Mouse (Mus musculus) ZHBTc4 (cell line): ENCODE results near the gene Fcho2.
A peak's percentile ranks its signal among the peaks of the same experiment; 100 is the strongest.
"Not testable (repeated sequence)": the region's sequence is repeated elsewhere in the genome, so short reads cannot be mapped to it uniquely, and the experiment has no call there.

Source experiments
- DNase-seq: peaks from one replicate; pipeline ENCODE4 v3.0.0-alpha.2; 2011; ENCODE audit warnings: low read depth, low spot score

The Fcho2 gene

GRCm38 (mm10) chr13:98815147-98815785 is at the start of gene Fcho2:
Gene Fcho2 (minus strand): TSS chr13:98815449.
- peak; percentile 99 for DNase-seq

DNA sequence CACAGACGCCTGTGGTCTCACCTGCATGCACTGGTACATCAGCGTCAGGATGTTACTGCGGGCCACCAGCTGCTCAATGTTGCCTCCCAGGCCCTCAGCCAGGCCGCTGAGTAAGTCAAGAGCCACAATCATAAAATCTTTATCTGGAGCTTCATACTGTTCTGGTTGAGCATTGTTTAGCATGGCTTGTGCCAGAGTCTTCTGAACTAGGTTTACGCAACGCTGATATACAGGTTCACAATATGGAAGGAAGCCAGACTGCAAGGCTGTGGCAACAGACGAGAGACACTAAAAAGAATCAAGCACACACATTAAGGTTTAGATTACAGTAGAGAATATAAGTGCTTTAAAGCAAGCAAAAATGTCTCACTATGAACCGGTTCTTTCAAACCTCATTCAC is 40.0 kb upstream of the Fcho2 start:
- DNase-seq = no peak

DNA sequence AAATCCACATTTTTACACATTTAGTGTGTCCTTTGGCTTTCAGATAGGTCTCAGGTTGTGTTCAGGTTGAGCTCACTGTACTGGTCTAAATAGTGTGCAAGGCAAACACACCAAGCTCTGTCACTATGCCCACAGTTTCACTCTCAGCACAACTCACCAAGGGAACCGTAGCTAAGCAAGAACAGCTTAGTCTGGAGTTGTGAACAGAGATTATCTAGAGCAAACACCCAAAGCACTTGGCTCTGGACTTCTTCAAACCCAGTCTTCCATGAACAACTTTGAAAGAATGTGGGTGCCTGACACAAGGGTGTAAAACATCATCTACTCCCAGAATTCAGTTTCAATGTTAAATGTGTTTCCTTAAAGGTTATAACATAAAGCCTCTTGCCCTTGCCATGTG is 30.5 kb upstream of the Fcho2 start:
- no peak for DNase-seq

DNA sequence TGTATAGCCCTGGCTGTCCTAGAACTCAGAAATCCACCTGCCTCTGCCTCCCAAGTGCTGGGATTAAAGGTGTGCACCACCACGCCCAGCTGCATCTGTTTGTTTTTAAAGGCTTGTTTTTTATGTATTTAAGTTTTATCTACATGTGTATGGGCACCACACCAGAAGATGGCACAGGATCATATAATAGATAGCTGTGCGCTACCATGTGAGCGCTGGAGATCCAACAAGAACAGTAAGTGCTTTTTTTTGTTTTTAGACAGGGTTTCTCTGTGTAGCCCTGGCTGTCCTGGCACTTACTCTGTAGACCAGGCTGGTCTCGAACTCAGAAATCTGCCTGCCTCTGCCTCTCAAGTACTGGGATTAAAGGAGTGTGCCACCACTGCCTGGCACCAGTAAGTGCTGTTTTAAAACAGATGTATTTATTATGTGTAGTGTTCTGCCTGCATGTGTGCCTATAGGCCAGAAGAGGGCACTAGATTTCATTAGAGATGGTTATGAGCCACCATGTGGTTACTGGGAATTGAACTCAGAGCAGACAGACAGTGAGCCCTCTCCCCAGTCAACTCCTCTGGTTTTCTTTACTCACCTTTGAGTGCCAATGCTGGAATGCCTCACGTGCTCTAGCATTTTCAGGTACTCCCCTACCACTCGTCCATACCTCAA is 21.3 kb upstream of the Fcho2 start:
- peak; percentile 62 for DNase-seq

DNA sequence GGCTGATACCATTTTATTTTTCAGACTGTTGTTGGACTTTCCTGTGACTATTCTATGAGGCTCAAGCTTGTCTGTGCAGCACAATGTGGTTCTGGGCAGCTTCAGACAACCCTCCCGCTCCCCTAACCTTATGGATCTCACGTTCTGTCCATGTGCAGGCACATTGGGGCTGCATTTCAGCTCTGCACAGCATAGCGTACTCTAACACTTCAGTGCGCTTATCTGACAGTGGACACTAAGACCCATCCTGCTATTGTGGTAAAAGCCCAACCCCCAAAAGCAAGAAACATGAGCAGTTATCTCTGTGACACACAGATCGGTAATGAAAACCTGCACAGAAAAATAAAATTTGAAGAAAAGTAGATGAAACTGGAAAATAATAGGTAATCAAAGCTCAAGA is 20.5 kb upstream of the Fcho2 start:
- no peak for DNase-seq

DNA sequence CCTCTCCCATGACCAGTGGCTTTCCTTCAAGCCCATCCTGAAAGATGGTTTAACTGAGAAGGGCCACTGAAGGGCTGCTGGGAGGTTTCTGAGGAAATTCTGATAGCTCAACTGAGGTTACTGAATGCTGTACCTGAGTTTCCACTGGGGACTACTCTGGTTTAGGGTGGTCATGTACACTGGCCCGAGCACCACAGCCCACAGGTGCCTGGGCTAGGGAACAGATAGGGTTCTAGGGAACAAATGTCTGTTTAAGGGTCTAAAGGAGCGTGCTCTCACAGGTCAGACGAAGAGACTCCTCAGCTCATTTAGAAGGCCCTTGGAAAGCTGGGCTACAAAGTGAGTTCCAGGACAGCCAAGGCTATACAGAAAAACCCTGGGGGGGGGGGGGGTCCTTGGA is 19.5 kb upstream of the Fcho2 start:
- DNase-seq = no peak

DNA sequence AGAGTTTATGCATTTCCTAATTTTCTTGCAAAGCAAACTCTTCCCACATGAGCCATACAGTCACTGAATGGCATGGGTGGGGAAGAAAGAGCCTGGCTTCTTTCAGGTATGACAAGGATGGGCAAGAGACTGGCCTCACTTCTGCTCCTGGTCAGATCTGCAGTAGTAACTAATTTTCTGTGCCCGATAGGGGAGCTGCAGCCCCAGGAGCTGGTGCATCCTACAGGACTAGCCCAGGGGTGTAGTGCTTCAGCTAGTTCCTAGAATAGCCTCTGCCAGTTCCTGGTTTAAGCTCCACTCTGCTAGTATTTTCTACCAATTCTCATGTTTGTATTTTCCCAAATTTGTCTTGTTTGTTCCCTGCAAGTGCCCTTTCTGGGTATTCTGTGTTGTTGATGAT is 18.9 kb upstream of the Fcho2 start:
- peak; percentile 49 for DNase-seq

DNA sequence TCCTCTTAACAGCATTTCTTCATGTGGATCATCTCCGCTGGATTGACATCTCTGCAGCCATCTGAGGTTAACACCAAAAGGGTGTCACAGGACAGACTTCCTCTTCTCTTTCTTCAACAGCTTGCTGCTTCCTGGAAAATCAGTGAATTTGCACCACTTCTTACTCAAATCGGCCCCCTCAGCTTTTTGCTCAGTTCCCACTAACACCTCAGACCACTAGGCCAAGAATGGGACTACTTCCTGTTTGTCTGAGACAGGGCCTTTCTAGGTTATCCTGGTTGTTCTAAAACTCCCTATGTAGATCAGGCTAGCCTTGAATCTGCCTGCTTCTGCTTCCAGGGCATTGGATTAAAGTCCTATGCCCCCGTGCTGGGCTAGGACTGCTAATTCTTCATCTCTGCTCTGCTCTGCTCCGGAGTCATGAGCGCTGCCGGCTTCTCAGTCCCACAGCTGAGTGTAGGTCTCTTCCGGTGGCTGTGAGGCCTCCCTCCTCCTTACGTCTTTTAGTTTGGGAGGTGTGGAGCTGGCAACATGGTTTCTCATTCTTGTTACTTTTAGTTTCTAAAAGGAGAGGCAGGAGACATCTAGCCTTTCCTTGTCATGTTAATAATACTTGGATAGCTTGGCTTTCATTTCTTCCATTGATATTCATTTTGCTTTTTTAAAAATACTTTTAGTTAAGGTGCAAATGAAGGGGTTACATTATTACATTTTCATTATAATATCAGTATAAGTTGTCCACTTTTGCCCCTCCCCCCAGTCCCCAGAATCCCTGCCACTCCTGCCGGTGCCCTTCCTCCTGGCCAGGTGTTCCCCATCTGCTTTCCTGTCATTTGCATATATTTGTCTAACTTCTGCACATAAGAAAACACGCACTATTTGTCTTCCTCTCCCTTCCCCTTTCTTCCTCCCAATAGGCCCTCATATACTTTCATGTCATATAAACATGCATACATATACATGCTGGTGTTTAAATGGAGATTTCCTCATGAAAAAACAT is 17.5 kb upstream of the Fcho2 start:
- DNase-seq = peak; percentile 59

DNA sequence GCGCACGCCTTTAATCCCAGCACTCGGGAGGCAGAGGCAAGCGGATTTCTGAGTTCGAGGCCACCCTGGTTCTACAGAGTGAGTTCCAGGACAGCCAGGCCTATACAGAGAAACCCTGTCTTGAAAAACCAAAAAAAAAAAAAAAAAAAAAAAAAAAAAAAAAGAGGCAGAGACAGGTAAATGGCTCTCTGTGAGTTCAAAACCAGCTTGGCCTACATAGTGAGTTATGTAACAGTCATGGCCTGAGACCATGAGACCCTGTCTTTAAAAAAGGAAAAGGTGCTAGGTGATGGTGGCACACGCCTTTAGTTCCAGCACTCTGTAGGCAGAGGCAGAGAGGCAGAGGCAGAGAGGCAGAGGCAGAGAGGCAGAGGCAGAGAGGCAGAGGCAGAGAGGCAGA is 13.8 kb upstream of the Fcho2 start:
- DNase-seq = not testable (repeated sequence)

GRCm38 (mm10) chr13:98825574-98825973 is 10.3 kb upstream of the Fcho2 start:
- DNase-seq = no peak

DNA sequence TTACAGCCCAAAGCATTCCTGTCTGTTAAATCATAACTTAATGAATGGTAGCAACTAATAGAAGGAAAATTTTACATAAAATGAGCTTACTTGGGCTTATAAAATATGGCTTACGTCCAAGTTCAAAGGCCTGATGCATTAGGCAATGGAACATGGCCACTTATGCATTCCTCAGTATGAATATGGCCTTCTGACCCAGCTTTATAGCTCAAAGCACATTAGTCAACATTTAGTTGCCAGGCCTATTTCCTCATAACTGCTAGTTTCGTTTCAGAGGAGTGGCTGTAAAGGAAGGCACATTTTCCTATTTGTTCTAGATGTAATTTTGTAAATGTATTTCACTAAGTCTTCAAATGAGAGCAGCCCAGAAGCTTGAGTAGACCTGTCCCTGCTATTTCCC is 3.8 kb upstream of the Fcho2 start:
- no peak for DNase-seq

DNA sequence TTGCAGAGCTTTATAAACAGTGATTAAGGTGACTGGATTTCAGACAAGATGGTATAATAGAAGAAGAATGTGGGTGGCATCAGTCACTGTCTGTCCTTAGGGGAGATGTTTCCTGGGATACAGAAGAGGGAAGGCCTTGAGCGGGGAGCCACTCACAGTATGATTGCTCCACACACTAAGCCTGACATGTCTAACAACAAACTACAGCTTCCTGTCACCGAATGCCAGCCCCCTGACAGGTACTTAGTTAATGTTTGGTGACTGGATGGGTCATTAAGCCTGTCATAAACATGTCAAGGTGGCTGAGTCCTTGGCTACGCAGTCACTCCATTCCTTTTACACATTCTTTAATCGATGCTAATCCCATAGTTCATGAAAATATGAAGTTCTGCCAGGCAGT is 3.0 kb upstream of the Fcho2 start:
- no peak for DNase-seq

DNA sequence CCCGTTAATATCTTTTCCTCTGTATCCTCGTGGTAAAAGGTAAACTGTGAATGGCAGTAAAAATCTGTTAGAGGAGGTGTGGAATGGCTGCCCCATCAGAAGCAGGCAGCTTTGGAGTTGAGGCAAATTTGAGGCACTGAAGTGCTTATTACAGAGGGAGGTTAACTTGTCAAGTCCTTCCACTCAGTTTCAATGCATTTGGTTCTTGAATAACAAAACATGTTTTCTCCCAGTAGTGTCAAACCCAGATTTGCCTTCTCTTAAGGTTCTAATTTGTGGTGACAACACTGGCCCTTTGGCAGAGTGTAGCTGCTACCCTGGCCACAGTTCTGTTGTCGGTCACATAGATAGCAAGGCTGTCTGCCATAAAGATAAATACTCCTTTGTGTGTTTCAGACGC is 2.5 kb upstream of the Fcho2 start:
- no peak for DNase-seq

DNA sequence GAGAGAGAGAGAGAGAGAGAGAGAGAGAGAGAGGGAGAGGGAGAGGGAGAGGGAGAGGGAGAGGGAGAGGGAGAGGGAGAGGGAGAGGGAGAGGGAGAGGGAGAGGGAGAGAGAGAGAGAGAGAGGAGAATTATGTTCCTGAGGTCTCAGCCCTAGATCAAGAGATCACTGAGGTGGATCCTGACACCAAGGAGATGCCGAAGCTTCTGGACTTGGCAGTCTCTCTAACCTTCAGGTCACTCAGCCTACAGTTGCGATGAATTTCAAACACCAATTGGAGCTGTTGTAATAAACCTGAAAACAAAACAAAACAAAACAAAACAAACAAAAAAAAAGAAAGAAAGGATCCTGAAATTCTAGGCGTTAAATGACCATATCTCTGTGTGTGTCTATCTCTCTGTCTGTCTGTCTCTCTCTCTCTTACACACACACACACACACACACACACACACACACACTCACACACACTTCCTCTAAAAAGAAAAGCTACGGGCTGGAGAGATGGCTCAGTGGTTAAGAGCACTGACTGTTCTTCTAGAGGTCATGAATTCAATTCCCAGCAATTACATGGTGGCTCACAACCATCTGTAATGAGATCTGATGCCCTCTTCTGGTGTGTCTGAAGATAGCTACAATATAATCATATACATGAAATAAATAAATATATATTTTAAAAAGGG is 1.9 kb upstream of the Fcho2 start:
- DNase-seq = not testable (repeated sequence)

GRCm38 (mm10) chr13:98816571-98816970 is 1.3 kb upstream of the Fcho2 start:
- no peak for DNase-seq

DNA sequence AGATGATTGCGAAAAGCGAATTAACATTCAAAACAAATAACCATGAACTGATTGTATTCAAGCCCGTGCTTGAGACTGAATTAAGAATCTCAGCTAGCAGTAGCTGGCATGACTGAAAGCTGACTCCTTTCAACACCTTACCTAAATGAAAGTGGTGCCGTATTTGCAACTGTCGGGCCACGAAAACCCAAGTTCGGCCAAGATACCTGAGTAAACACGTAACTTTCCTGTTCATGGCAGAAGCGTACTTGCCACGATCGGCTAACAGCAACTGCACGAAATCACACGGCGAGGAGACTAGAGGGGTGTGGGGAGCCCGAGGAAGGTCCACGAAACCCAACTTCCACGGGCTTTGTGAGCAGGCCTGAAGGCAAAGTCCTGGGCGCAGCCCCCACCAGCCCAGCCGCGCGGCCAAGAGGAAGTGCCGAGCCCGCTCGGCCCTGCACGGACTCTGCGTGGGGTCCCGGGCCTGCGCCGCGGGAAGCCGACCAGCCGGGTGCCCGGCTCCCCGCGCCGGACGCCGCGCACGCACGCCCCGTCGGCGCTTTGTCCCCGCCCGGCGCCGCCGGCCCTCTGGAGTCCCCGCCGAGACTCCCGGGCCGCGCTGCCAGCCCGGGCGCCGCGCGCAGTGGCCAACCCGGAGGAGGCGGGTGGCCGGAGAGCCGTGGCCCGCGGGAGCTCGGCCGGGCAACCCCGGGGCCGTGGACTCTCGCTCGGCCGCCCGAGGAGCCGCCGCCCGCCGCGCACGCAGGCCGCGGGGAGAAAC is 791 bp downstream of the Fcho2 start:
- DNase-seq = peak; percentile 73

DNA sequence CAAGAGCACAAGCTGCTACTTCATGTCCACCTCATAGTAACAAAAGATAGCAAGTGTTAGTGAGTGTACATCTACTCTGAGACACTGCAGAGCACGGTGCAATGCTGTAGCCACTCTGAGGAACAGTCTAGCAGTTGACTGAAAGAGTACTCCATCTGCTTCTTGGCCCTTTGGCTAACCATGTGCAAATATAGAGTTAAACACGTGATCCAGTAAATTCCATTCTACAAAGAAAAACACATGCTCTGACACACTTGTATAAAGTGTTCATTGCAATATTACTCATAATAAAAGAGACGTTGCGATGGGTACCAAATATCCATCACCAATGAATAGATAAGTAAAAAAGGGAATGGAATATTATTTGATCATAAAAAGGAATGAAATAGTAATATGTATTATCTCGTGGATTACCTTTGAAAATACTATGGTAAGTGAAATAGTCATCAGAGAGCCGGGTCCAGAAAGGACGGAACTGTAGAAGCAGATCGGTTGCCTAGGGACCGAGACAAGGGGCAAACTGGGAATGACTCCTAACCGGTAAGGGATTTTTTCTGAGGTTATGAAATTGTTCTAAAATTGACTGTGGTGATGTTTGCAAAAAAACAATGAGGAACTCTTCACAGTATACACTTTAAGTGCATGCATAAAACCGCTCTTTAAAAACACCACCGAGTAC is 1.5 kb downstream of the Fcho2 start:
- no peak for DNase-seq

DNA sequence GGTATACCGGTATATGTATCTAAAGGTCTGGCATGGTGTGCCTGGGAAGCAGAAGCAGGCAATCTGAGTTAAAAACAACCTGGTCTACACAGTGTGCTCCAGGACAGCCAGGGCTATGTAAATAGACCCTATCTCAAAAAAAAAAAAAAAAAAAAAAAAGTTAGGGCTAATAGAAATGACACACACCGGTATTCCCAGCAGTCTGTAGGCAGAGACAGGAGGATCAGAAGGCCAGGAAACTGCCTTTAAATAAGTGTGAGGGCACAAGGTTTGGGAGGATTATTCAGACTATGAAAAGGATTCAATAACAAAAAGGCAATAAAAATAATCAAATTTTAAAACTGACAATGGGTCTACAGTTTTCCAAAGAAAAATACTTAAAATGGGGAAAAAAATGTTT is 2.1 kb downstream of the Fcho2 start:
- no peak for DNase-seq

DNA sequence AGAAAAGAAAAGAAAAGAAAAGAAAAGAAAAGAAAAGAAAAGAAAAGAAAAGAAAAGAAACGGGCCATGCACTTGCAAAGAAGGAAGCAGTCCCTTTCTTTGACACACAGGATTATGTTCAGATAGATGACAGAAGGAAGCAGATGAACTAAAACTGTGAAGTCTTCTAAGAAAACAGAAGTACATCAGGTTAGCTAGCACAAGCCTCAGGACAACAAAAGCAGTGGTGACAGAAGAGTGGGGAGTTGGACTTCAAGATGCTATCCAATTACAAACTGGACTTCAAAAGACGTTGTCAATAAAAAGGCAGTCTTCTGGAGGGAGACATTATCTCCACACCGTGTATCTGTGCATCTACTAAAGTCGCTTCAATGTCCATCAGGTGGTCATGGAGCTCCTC is 3.0 kb downstream of the Fcho2 start:
- DNase-seq = no peak

- no peak for DNase-seq
Measured at GRCm38 (mm10) chr13:98810143-98810542, 5.1 kb downstream of the Fcho2 start.

- DNase-seq = no peak
Measured at GRCm38 (mm10) chr13:98809087-98809486, 6.2 kb downstream of the Fcho2 start.
